Mouse (Mus musculus): Measurements from ENCODE around the gene P3h2. TPM values are rescaled to one million over a fixed set of nuclear protein-coding genes. Genes with fewer than 3 reads are reported as not detected.

Gene P3h2
- polyA plus RNA-seq, 2 experiments = 8.4 to 14.6 TPM

DNA sequence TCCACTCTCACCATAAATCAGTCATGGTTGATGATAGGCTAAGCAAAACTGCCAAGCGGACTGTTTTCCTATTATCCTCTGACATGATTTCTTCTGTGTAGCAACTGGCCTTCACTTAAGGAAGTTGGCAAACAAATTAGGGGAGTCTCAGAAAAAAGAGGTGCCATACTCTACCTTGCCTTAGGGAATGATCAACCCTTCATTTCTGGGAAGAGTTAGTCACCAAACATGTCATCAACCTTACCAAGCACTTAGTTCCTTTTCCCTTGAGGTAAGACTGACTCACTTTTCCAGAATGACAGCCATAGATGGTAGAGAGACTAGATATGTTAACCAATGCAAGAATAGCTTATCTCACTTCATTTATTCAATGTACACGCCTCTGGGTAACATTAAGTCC lies 171.4 kb downstream of the P3h2 start:
- no peaks in the 10 kb centered on the region for H3K9me3 ChIP-seq (ENCODE audit: control insufficient read depth, low read length)
- no peaks in the 10 kb centered on the region for H3K4me1 ChIP-seq (ENCODE audit: control insufficient read depth, insufficient read depth, low read length)
- no peak overlapping the region for H3K4me2 ChIP-seq (replicated peaks; ENCODE audit: low read depth, low read length, severe bottlenecking)
- H3K27ac ChIP-seq (replicated peaks; ENCODE audit: low read depth, low read length) = no peak overlapping the region
- no peak overlapping the region for H3K9ac ChIP-seq (ENCODE audit: low read depth, low read length, severe bottlenecking)
- no peak for TF ChIP-seq POLR2A (IDR thresholded peaks at IDR 0.05; ENCODE audit: borderline replicate concordance, extremely low read depth, insufficient read depth, insufficient read length)
- DNase-seq (ENCODE audit: low spot score) (peak; percentile 43), ATAC-seq (ENCODE audit: low FRiP score, low read depth) (no peak)
- 67% methylated on average over 2 of the region's 2 CpGs for WGBS
- no peaks in the 10 kb centered on the region for H3K36me3 ChIP-seq (ENCODE audit: control insufficient read depth, insufficient read depth, low read length)
- no peaks in the 10 kb centered on the region for H3K27me3 ChIP-seq (ENCODE audit: control insufficient read depth, insufficient read depth, low read length)
- no peak overlapping the region for H3K4me3 ChIP-seq (replicated peaks; ENCODE audit: low read length)

DNA sequence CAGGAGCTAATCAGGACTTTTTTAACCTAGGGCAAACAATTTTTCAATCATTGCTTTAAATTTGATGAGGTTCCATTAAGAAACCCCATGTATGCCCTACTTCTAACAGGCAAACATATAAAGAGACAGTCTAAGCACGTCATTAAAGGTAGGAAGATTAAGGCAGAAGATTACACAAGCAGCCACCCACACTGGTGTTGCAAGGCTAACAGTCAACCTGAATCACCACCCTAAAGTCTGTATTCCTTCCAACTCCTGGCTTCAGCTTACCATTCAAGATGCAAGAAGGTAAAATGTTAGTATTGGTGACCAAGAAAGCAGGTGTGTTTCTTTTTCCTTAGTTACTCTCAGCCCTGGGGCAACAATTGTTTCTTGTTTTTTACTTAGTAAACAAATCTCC lies 193.4 kb downstream of the P3h2 start:
- Histone ChIP-seq H3K9me3 (ENCODE audit: control insufficient read depth, low read length) (no peaks in the 10 kb centered on the region), H3K4me1 (ENCODE audit: control insufficient read depth, insufficient read depth, low read length) (no peaks in the 10 kb centered on the region), H3K27me3 (ENCODE audit: control insufficient read depth, insufficient read depth, low read length) (no peaks in the 10 kb centered on the region), H3K4me3 (replicated peaks; ENCODE audit: low read length) (no peak overlapping the region), H3K9ac (ENCODE audit: low read depth, low read length, severe bottlenecking) (no peak overlapping the region), H3K36me3 (ENCODE audit: control insufficient read depth, insufficient read depth, low read length) (no peaks in the 10 kb centered on the region), H3K4me2 (replicated peaks; ENCODE audit: low read depth, low read length, severe bottlenecking) (no peak overlapping the region), H3K27ac (replicated peaks; ENCODE audit: low read depth, low read length) (no peak overlapping the region)
- TF ChIP-seq POLR2A (IDR thresholded peaks at IDR 0.05; ENCODE audit: borderline replicate concordance, extremely low read depth, insufficient read depth, insufficient read length) = no peak
- no peak for DNase-seq (ENCODE audit: low spot score)
- 55% methylated on average over 1 of the region's 1 CpGs for WGBS
- no peak for ATAC-seq (ENCODE audit: low FRiP score, low read depth)

Measured in limb, embryonic 14.5 days (tissue).